Mouse (Mus musculus): Measurements from ENCODE around the gene Mybpc2. TPM values are rescaled to one million over a fixed set of nuclear protein-coding genes. Genes with fewer than 3 reads are reported as not detected.

The Mybpc2 gene
- polyA plus RNA-seq, 1 experiment from 2014 or later: 0.12 TPM

DNA sequence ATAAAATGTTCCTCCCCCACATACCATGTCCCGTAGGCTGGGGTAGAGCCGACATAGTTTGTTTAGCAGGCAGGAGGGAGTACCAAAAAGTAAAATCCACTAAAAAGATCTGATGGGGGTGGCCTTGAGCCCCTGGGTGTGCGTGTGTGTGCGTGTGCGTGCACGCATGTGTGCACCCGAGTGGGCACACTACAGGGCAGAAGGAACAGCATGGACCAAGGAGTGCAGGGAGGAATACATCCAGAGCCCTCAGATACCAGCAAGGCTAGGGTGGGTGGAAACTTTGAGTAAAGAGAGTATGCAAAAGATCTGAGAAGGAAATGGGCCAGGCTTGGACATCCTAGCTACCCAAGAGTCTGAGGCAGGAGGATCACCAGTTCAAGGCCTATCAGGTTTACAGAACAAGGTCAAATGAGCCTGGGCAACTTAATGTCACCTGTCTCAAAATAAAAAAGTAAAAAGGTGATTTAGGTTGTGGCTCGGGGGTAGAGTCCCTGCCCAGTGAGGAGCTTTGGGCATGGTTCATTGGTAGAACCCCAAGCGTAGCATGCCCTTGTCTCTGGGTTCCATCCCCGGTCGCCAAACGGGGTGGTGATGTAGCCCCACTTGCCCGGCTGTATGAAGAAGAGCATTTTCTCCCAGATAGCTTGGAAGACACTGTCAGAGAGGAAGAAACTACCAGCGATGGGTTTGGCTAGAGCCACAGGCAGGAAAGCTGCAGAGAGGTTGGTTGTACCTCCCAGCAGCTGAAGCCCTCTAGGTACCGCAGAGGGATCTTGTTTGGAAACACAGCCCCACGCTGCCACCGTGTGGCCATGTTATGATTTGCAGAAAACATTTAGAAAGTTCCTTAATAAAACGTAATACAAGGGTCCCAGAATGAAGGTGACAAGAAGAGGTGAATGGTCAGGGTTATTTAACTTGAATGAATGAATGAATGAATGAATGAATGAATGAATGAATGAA is 36.3 kb upstream of the Mybpc2 start:
- 46% methylated on average over 18 of the region's 18 CpGs for WGBS
- no peaks in the 10 kb centered on the region for H3K4me1 ChIP-seq (ENCODE audit: insufficient read depth, low read length)
- H3K9ac ChIP-seq (replicated peaks; ENCODE audit: low read length): no peak overlapping the region
- H3K9me3 ChIP-seq (ENCODE audit: low read length): no peaks in the 10 kb centered on the region
- no peak overlapping the region for H3K27ac ChIP-seq (ENCODE audit: low read length)
- H3K27me3 ChIP-seq (ENCODE audit: insufficient read depth, low read length): no peaks in the 10 kb centered on the region
- 0 out of 2 replicates have a peak, but pooled peaks have one; percentile 49 for ATAC-seq (ENCODE audit: low FRiP score, low TSS enrichment)
- no peaks in the 10 kb centered on the region for H3K36me3 ChIP-seq (ENCODE audit: insufficient read depth, low read length)
- H3K4me3 ChIP-seq (ENCODE audit: low read length): no peak overlapping the region
- H3K4me2 ChIP-seq (replicated peaks; ENCODE audit: low read depth, low read length): no peak overlapping the region

DNA sequence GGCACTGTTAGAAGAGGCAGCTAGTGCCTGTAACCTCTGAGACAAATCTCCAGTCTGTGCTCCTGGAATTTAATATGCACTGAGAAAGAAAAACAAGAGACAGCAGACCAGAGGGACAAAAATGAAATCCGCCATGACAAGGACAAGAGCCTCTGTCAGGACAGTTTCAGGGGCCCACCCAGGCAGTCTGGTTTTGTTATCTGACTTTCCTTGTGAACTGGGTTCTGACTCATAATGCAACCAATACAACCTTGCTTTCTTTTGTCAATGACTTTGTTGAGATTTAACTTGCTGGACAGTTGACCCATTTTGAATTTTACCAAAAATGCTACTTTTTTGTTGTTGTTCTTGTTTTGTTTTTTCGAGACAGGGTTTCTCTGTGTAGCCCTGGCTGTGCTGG is 33.2 kb upstream of the Mybpc2 start:
- H3K4me1 ChIP-seq (ENCODE audit: insufficient read depth, low read length): peaks cover 10% of the 10 kb centered on the region; the same call in 1 of the 2 replicates

DNA sequence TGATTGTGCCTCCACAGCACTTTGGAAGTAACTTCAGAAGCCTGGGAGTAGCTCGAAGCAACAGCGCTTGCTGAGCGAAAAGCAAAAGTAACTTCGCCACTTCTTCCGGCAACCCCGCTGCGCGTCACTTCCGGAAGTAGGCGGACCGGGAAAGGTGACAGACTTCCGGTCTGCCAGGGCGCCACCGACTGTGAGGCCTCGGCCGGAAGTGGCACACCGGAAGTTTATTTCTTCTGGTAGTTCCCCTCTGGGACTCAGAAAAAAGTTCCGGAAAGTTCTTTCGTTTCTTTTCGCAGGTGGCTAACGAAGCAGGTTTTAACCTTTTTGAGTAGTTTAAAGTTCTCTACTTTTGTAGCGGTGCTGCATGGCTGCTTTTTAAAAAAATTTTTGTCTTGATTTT is 29.4 kb upstream of the Mybpc2 start, which contains the start of gene Nr1h2:
Gene Nr1h2, minus strand, starts transcription at position 126 of the 400 bp plus-strand sequence.
- Histone ChIP-seq H3K4me3 (ENCODE audit: low read length) (peak within 1 kb of the TSS; percentile 97), H3K27me3 (ENCODE audit: insufficient read depth, low read length) (no peaks in the 10 kb centered on the region), H3K27ac (ENCODE audit: low read length) (peak within 1 kb of the TSS; percentile 100), H3K4me1 (ENCODE audit: insufficient read depth, low read length) (peaks cover 12% of the 10 kb centered on the region; the same call in 1 of the 2 replicates), H3K9me3 (ENCODE audit: low read length) (no peaks in the 10 kb centered on the region), H3K4me2 (replicated peaks; ENCODE audit: low read depth, low read length) (peak within 1 kb of the TSS; percentile 77), H3K9ac (replicated peaks; ENCODE audit: low read length) (peak within 1 kb of the TSS; percentile 89), H3K36me3 (ENCODE audit: insufficient read depth, low read length) (peaks cover 29% of the 10 kb centered on the region)
- ATAC-seq (ENCODE audit: low FRiP score, low TSS enrichment): peak; percentile 78
- WGBS: under 1% methylated on average over 22 of the region's 22 CpGs

More for the DNA sequence above, 33.2 kb upstream of the Mybpc2 start:
- H3K9me3 ChIP-seq (ENCODE audit: low read length): no peaks in the 10 kb centered on the region
- no peaks in the 10 kb centered on the region for H3K36me3 ChIP-seq (ENCODE audit: insufficient read depth, low read length)
- H3K9ac ChIP-seq (replicated peaks; ENCODE audit: low read length): no peak overlapping the region
- 76% methylated on average over 2 of the region's 2 CpGs for WGBS
- no peak overlapping the region for H3K4me2 ChIP-seq (replicated peaks; ENCODE audit: low read depth, low read length)
- no peak overlapping the region for H3K4me3 ChIP-seq (ENCODE audit: low read length)
- H3K27ac ChIP-seq (ENCODE audit: low read length): no peak overlapping the region
- ATAC-seq (ENCODE audit: low FRiP score, low TSS enrichment): no peak
- no peaks in the 10 kb centered on the region for H3K27me3 ChIP-seq (ENCODE audit: insufficient read depth, low read length)

DNA sequence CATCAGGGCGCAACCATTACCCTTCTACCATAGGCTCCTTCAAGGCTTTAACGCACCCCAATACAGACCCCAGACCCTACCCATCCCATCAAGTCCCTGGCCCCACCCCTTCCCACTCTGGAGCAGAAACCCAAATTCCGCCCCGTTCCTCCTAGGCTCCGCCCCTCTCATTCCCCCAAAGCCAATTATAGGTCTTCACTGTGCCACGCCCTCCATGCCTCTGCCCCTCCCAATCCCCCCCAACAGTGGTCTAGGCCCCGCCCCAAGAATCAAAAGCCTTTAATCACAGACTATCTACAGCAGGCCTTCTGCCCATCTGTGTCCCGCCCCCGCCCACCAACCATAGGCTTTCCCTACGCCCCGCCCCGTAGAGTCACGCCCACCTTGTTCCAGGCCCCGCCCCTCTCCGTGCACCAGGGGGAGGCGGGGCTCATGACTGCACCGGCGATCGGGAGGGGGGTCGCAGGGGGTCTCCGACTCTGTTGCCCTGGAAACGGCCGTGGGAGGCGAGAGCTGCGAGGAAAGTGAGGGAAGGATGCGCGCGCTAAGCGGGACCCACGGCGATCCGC is 28.8 kb upstream of the Mybpc2 start:
- WGBS: under 1% methylated on average over 32 of the region's 32 CpGs
- H3K4me3 ChIP-seq (ENCODE audit: low read length): peak overlapping the region; percentile 97
- peak overlapping the region; percentile 77 for H3K4me2 ChIP-seq (replicated peaks; ENCODE audit: low read depth, low read length)
- H3K27ac ChIP-seq (ENCODE audit: low read length): peak overlapping the region; percentile 100
- peaks cover 29% of the 10 kb centered on the region for H3K36me3 ChIP-seq (ENCODE audit: insufficient read depth, low read length)
- ATAC-seq (ENCODE audit: low FRiP score, low TSS enrichment): peak; percentile 67
- H3K4me1 ChIP-seq (ENCODE audit: insufficient read depth, low read length): peaks cover 12% of the 10 kb centered on the region; the same call in 1 of the 2 replicates
- H3K27me3 ChIP-seq (ENCODE audit: insufficient read depth, low read length): no peaks in the 10 kb centered on the region
- peak overlapping the region; percentile 89 for H3K9ac ChIP-seq (replicated peaks; ENCODE audit: low read length)
- H3K9me3 ChIP-seq (ENCODE audit: low read length): no peaks in the 10 kb centered on the region

DNA sequence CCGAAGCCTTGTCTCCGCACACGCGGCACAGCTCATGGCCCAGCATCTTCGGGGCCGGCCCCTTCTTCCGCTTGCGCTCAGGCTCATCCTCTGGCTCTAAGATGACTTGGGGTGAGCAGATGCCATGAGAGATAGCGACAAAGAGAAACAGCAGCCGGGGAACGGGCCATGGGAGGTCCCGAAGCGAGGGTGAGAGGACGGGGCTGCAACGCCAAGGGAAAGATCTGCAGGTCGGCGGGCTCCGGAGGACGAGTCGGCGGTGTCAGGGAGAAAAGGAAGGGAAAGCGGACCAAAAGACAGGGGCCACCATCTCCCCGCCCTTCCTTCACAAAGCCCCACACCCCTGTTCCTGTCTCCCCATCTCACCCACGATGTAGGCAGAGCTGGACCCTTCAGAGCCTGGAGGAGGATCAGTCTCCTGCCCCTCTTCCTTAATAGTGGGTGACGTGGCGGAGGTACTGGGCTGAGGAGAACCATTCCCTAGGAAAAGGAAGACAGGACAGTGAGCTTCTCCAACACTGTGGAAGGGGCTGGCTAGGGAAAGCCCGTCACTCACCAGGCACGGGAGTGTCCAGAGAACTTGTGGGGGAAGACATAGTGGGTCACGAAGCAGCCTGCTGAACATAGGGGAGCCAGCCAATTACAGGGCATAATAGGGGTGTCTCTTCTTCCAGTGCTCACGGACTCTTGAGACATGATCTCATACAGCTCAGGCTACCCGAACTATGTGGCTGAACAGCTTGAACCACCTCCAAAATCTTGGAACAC is 27.9 kb upstream of the Mybpc2 start:
- Histone ChIP-seq H3K9me3 (ENCODE audit: low read length) (no peaks in the 10 kb centered on the region), H3K4me2 (replicated peaks; ENCODE audit: low read depth, low read length) (peak overlapping the region; percentile 77), H3K27ac (ENCODE audit: low read length) (peak overlapping the region; percentile 100; the same call in 1 of the 2 replicates), H3K36me3 (ENCODE audit: insufficient read depth, low read length) (peaks cover 29% of the 10 kb centered on the region), H3K4me3 (ENCODE audit: low read length) (peak overlapping the region; percentile 97), H3K9ac (replicated peaks; ENCODE audit: low read length) (peak overlapping the region; percentile 89; the same call in 1 of the 2 replicates), H3K4me1 (ENCODE audit: insufficient read depth, low read length) (peaks cover 21% of the 10 kb centered on the region), H3K27me3 (ENCODE audit: insufficient read depth, low read length) (no peaks in the 10 kb centered on the region)
- 85% methylated on average over 31 of the region's 31 CpGs for WGBS
- ATAC-seq (ENCODE audit: low FRiP score, low TSS enrichment): 0 out of 2 replicates have a peak, but pooled peaks have one; percentile 0

DNA sequence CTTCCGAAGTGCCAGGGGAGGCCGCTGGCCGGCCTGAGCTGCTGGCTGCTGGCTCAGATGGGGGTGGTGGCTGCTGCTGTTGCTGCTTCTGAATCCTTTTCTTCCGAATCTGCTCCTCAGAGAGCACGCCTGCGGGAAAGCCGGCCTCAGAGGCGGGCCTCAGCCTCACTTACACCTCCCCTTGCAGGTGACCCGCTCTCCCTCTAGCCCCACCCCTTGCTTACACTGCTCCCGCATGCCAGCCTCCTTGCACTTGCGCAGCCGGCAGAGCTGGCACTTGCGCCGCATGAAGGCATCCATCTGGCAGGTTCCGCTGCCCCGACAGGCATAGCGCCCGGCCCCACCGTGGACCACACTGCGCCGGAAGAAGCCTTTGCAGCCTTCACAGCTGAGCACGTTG is 27.3 kb upstream of the Mybpc2 start:
- no peaks in the 10 kb centered on the region for H3K9me3 ChIP-seq (ENCODE audit: low read length)
- peaks cover 29% of the 10 kb centered on the region for H3K36me3 ChIP-seq (ENCODE audit: insufficient read depth, low read length)
- no peak overlapping the region for H3K9ac ChIP-seq (replicated peaks; ENCODE audit: low read length)
- WGBS: 75% methylated on average over 22 of the region's 22 CpGs
- H3K27ac ChIP-seq (ENCODE audit: low read length): no peak overlapping the region
- ATAC-seq (ENCODE audit: low FRiP score, low TSS enrichment): no peak
- no peaks in the 10 kb centered on the region for H3K27me3 ChIP-seq (ENCODE audit: insufficient read depth, low read length)
- H3K4me2 ChIP-seq (replicated peaks; ENCODE audit: low read depth, low read length): no peak overlapping the region
- H3K4me1 ChIP-seq (ENCODE audit: insufficient read depth, low read length): peaks cover 23% of the 10 kb centered on the region
- H3K4me3 ChIP-seq (ENCODE audit: low read length): no peak overlapping the region

DNA sequence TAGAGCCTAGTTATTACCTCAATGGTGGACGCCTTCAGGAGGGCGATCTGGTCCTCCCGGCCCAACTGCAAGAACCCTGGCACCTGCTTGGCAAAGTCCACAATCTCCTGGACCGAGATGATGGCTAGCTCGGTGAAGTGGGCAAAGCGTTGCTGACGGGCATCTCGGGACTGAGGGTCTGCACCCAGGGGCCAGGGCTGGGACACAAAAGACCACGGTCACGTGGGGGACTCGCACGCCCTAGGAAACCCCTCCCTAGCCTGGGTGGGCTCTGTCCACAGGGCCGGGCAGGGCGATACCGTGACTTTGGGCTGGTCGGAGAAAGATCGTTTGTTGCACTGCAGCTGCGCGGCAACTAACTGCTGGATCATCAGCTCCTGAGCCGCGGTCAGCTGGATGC is 26.8 kb upstream of the Mybpc2 start:
- peaks cover 29% of the 10 kb centered on the region for H3K36me3 ChIP-seq (ENCODE audit: insufficient read depth, low read length)
- peaks cover 23% of the 10 kb centered on the region for H3K4me1 ChIP-seq (ENCODE audit: insufficient read depth, low read length)
- ATAC-seq (ENCODE audit: low FRiP score, low TSS enrichment): no peak
- no peaks in the 10 kb centered on the region for H3K27me3 ChIP-seq (ENCODE audit: insufficient read depth, low read length)
- H3K4me3 ChIP-seq (ENCODE audit: low read length): no peak overlapping the region
- 94% methylated on average over 21 of the region's 21 CpGs for WGBS
- H3K9me3 ChIP-seq (ENCODE audit: low read length): no peaks in the 10 kb centered on the region
- no peak overlapping the region for H3K27ac ChIP-seq (ENCODE audit: low read length)
- no peak overlapping the region for H3K9ac ChIP-seq (replicated peaks; ENCODE audit: low read length)
- no peak overlapping the region for H3K4me2 ChIP-seq (replicated peaks; ENCODE audit: low read depth, low read length)

DNA sequence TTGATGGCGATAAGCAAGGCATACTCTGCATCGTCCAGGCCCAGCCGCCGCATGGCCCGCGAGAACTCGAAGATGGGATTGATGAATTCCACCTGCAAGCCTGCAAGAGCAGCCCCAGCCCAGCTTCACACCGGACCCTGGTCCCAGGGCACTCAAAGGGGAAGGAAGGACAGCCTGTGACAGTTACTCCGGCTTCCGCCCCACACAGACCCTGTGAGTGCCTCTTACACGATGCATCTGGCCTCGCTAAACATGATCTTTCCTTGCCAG is 25.9 kb upstream of the Mybpc2 start:
- Histone ChIP-seq H3K4me2 (replicated peaks; ENCODE audit: low read depth, low read length) (no peak overlapping the region), H3K27ac (ENCODE audit: low read length) (no peak overlapping the region), H3K4me1 (ENCODE audit: insufficient read depth, low read length) (peaks cover 23% of the 10 kb centered on the region), H3K9ac (replicated peaks; ENCODE audit: low read length) (no peak overlapping the region), H3K9me3 (ENCODE audit: low read length) (no peaks in the 10 kb centered on the region), H3K27me3 (ENCODE audit: insufficient read depth, low read length) (no peaks in the 10 kb centered on the region), H3K36me3 (ENCODE audit: insufficient read depth, low read length) (peaks cover 29% of the 10 kb centered on the region), H3K4me3 (ENCODE audit: low read length) (no peak overlapping the region)
- ATAC-seq (ENCODE audit: low FRiP score, low TSS enrichment): no peak
- 92% methylated on average over 12 of the region's 12 CpGs for WGBS

DNA sequence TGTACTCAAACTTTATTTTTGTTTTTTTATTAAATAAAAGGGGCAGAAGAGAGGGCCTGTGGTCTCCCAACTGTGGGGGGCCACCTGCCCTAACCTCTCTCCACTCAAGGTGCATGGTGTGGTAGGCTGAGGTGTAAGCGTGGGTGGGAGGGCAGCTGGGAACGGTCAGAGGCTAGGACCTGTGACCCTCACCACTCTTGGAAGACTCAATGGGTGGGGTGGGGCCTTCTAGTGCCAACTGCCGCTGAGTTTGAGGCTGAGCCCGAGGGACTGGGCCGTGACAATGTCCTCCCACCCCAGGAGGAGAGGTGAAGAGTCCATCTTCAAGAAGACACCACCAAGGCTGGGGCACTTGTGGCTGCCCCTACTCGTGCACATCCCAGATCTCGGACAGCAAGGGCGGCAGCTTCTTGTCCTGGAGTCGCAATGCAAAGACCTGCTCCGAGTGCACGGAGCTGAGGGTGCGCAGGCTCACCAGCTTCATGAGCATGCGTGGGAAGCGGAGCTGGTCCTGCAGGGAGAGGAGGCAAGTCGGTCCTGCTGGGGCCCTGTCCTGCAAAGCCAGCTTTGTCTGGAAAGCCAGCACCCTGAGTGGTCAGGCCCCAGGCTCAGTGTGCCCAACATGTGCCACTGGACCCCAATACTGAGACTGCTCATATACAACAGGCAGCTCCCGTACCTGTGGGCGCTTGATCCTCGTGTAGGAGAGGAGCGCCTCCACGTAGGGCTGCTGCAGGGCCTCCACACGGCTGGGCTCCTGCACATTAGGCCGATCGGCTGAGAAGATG is 25.4 kb upstream of the Mybpc2 start:
- peaks cover 23% of the 10 kb centered on the region for H3K4me1 ChIP-seq (ENCODE audit: insufficient read depth, low read length)
- no peak overlapping the region for H3K4me2 ChIP-seq (replicated peaks; ENCODE audit: low read depth, low read length)
- no peak overlapping the region for H3K27ac ChIP-seq (ENCODE audit: low read length)
- ATAC-seq (ENCODE audit: low FRiP score, low TSS enrichment): no peak
- H3K9ac ChIP-seq (replicated peaks; ENCODE audit: low read length): no peak overlapping the region
- H3K9me3 ChIP-seq (ENCODE audit: low read length): no peaks in the 10 kb centered on the region
- H3K27me3 ChIP-seq (ENCODE audit: insufficient read depth, low read length): no peaks in the 10 kb centered on the region
- H3K36me3 ChIP-seq (ENCODE audit: insufficient read depth, low read length): peaks cover 29% of the 10 kb centered on the region
- H3K4me3 ChIP-seq (ENCODE audit: low read length): no peak overlapping the region
- 93% methylated on average over 23 of the region's 23 CpGs for WGBS
